Mouse (Mus musculus) hindbrain, embryonic 15.5 days (tissue): ENCODE measurements around the gene Tspan9. TPM values are rescaled to one million over a fixed set of nuclear protein-coding genes. Genes with fewer than 3 reads are reported as not detected.

Source experiments
- ATAC-seq: fragments of 200-750 bp; cut with Nextera tagmentation; 2 replicates; pipeline ENCODE4 v1.8.0; 2017; ENCODE audit warnings: low read depth, moderate number of reproducible peaks, moderate TSS enrichment; ENCODE audit not compliant: low FRiP score
- H3K27ac ChIP-seq: fragments of 300-500 bp; sonication (generic); replicated peaks from 2 replicates; pipeline ENCODE4 v1.5.1; 2015; ENCODE audit warnings: mild to moderate bottlenecking, inconsistent platforms
- H3K27me3 ChIP-seq: fragments of 300-500 bp; sonication (generic); 2 replicates; pipeline ENCODE4 v1.6.1; 2015; ENCODE audit warnings: control low read depth, inconsistent platforms
- H3K36me3 ChIP-seq: fragments of 300-500 bp; sonication (generic); 2 replicates; pipeline ENCODE4 v1.6.1; 2015; ENCODE audit warnings: control low read depth, inconsistent platforms
- H3K4me1 ChIP-seq: fragments of 300-500 bp; sonication (generic); replicated peaks from 2 replicates; pipeline ENCODE4 v1.6.1; 2015; ENCODE audit warnings: control low read depth, inconsistent platforms
- H3K4me2 ChIP-seq: fragments of 300-500 bp; sonication (generic); 2 replicates; pipeline ENCODE4 v1.6.1; 2015; ENCODE audit warnings: moderate library complexity, mild to moderate bottlenecking, inconsistent platforms
- H3K4me3 ChIP-seq: fragments of 300-500 bp; sonication (generic); 2 replicates; pipeline ENCODE4 v1.5.1; 2015; ENCODE audit warnings: mild to moderate bottlenecking, inconsistent platforms
- H3K9ac ChIP-seq: fragments of 300-500 bp; sonication (generic); 2 replicates; pipeline ENCODE4 v1.6.1; 2015; ENCODE audit warnings: inconsistent platforms
- H3K9me3 ChIP-seq: fragments of 300-500 bp; sonication (generic); 2 replicates; pipeline ENCODE4 v1.6.1; 2016; ENCODE audit warnings: control low read depth, inconsistent platforms
- WGBS: fragments of 180-500 bp; shearing (Covaris S2); methylation state at CpG from one replicate; pipeline ENCODE4 v1.1.7; 2015; 5-methylcytosine and 5-hydroxymethylcytosine counted together
- polyA plus RNA-seq: library from polyadenylated mRNA; unstranded; fragments of >200 nt; fragmentation: Nextera tagmentation; extraction: Ambion mirVana; gene quantifications from 2 replicates; pipeline ENCODE4 v1.2.1, GENCODE M21; 2015

Tspan9 gene
- polyA plus RNA-seq, 1 experiment from 2014 or later = 54.4 TPM

- Histone ChIP-seq H3K9ac (no peak overlapping the region), H3K4me3 (no peak overlapping the region), H3K36me3 (no peaks in the 10 kb centered on the region), H3K27me3 (no peaks in the 10 kb centered on the region), H3K27ac (0 out of 2 replicates have a peak overlapping the region, but pooled peaks have one; percentile 23), H3K4me1 (peaks cover 24% of the 10 kb centered on the region), H3K9me3 (no peaks in the 10 kb centered on the region), H3K4me2 (no peak overlapping the region)
- WGBS = 58% methylated on average over 4 of the region's 4 CpGs
- ATAC-seq = no peak
Observed at GRCm38 (mm10) chr6:128130686-128131085, 12.7 kb downstream of the Tspan9 start.

DNA sequence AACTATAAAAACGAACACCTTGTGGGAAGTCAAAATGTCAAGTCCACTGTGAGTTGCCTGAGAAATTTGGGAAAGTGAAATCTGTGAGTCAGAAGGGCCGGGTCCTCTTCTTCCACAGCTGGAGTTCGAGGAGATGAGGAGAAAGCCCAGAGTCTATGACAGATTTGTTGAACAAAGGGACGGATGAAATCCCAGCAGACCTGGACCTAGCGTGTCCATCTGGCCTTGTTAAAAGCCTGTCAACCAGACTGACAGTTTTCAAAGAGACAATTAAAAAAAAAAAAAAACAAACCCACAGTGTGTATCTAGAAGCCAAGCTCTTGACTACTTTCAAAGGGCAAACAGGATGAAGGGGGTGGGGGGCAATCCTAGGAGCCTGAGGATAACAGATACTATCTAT lies 14.0 kb downstream of the Tspan9 start:
- Histone ChIP-seq H3K36me3 (no peaks in the 10 kb centered on the region), H3K9me3 (no peaks in the 10 kb centered on the region), H3K4me3 (no peak overlapping the region), H3K9ac (no peak overlapping the region), H3K27me3 (no peaks in the 10 kb centered on the region), H3K27ac (no peak overlapping the region), H3K4me2 (no peak overlapping the region), H3K4me1 (peaks cover 22% of the 10 kb centered on the region)
- WGBS = 24% methylated on average over 5 of the region's 5 CpGs
- no peak for ATAC-seq

DNA sequence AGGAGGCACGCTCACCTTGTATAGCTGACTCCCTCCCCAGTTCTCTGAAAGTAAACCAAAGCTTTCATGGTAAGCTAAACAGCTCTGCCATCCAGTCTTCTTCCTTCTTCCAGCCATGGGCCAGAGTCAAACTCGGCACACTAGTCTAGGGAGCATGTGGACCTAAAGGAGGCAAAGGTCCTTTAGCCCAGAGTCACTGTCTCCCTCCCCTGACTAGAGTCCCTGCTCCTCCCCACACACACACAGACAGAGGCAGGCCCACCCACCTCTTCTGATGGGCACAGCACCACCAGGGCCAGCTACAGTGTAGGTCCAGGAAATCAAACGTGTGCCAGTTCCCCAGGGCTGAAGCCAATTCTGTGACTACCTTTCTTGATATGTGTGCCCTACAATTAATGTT lies 16.1 kb downstream of the Tspan9 start:
- H3K4me2 ChIP-seq = no peak overlapping the region
- H3K9ac ChIP-seq = no peak overlapping the region
- no peaks in the 10 kb centered on the region for H3K27me3 ChIP-seq
- WGBS = 86% methylated on average over 3 of the region's 3 CpGs
- no peak for ATAC-seq
- no peak overlapping the region for H3K4me3 ChIP-seq
- no peaks in the 10 kb centered on the region for H3K9me3 ChIP-seq
- no peak overlapping the region for H3K27ac ChIP-seq
- peaks cover 14% of the 10 kb centered on the region for H3K4me1 ChIP-seq
- no peaks in the 10 kb centered on the region for H3K36me3 ChIP-seq

DNA sequence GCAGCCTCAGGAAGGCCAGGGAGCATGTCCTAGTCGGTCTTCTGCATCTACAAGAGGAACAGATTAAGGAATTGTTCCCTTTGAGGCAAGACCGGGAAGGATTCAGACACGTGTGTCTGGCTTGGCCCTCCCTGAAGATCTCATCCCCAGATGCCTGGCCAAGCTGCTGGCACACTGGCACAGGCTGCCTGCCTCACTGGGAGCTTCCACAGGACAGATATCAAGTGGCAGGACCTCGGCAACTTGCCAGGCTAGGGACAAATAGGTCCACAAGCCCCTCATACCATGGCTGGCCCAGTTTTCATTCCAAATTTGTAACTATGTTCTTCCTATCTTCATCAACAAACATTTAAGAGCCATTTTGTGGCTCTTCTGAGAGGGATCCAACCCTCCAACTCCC lies 16.5 kb downstream of the Tspan9 start:
- Histone ChIP-seq H3K4me3 (no peak overlapping the region), H3K27me3 (no peaks in the 10 kb centered on the region), H3K27ac (no peak overlapping the region), H3K36me3 (no peaks in the 10 kb centered on the region), H3K9me3 (no peaks in the 10 kb centered on the region), H3K9ac (no peak overlapping the region), H3K4me2 (no peak overlapping the region), H3K4me1 (peaks cover 17% of the 10 kb centered on the region; the same call in 1 of the 2 replicates)
- 47% methylated on average over 4 of the region's 4 CpGs for WGBS
- ATAC-seq = no peak

DNA sequence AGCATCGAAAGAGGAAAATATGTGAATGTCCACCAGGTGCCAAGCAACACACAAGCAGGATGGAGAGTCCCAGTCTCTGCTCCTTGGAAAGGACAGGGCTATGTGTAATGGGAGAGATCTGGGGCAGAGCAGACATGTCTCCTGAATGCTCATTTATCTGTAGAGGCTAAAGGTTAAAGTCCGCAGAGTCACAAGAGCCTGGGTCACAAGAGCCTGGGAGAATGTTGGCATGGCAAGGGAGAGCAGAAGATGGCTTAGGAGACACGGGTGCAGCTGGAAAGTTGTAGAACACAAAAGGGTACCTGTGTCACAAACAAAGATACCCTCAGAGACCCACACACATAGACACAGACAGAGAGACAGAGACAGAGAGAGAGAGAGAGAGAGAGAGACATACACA lies 17.9 kb downstream of the Tspan9 start:
- Histone ChIP-seq H3K27ac (no peak overlapping the region), H3K9me3 (no peaks in the 10 kb centered on the region), H3K4me3 (no peak overlapping the region), H3K9ac (no peak overlapping the region), H3K36me3 (no peaks in the 10 kb centered on the region), H3K4me1 (peaks cover 16% of the 10 kb centered on the region; the same call in 1 of the 2 replicates), H3K4me2 (no peak overlapping the region), H3K27me3 (no peaks in the 10 kb centered on the region)
- WGBS = 83% methylated on average over 3 of the region's 3 CpGs
- ATAC-seq = no peak

- no peak overlapping the region for H3K27ac ChIP-seq
- ATAC-seq = no peak
- H3K36me3 ChIP-seq = no peaks in the 10 kb centered on the region
- H3K4me3 ChIP-seq = no peak overlapping the region
- WGBS = 82% methylated on average over 10 of the region's 10 CpGs
- H3K9ac ChIP-seq = no peak overlapping the region
- H3K4me2 ChIP-seq = no peak overlapping the region
- H3K27me3 ChIP-seq = no peaks in the 10 kb centered on the region
- peaks cover 11% of the 10 kb centered on the region; the same call in 1 of the 2 replicates for H3K4me1 ChIP-seq
- no peaks in the 10 kb centered on the region for H3K9me3 ChIP-seq
Observed at GRCm38 (mm10) chr6:128124222-128124971, 19.0 kb downstream of the Tspan9 start.

- no peak for ATAC-seq
- no peaks in the 10 kb centered on the region for H3K36me3 ChIP-seq
- no peak overlapping the region for H3K27ac ChIP-seq
- H3K4me3 ChIP-seq = no peak overlapping the region
- H3K9me3 ChIP-seq = no peaks in the 10 kb centered on the region
- H3K4me1 ChIP-seq = 0 out of 2 replicates have a peak, but pooled peaks cover 6% of the 10 kb centered on the region
- 74% methylated on average over 5 of the region's 5 CpGs for WGBS
- no peak overlapping the region for H3K4me2 ChIP-seq
- no peak overlapping the region for H3K9ac ChIP-seq
- no peaks in the 10 kb centered on the region for H3K27me3 ChIP-seq
Observed at GRCm38 (mm10) chr6:128122127-128122526, 21.3 kb downstream of the Tspan9 start.

- H3K36me3 ChIP-seq = no peaks in the 10 kb centered on the region
- 87% methylated on average over 5 of the region's 5 CpGs for WGBS
- no peaks in the 10 kb centered on the region for H3K9me3 ChIP-seq
- no peak overlapping the region for H3K9ac ChIP-seq
- H3K4me3 ChIP-seq = no peak overlapping the region
- no peak overlapping the region for H3K4me2 ChIP-seq
- no peak for ATAC-seq
- H3K4me1 ChIP-seq = 0 out of 2 replicates have a peak, but pooled peaks cover 10% of the 10 kb centered on the region
- H3K27me3 ChIP-seq = no peaks in the 10 kb centered on the region
- no peak overlapping the region for H3K27ac ChIP-seq
Observed at GRCm38 (mm10) chr6:128121691-128122090, 21.7 kb downstream of the Tspan9 start.

- H3K9me3 ChIP-seq = no peaks in the 10 kb centered on the region
- H3K36me3 ChIP-seq = no peaks in the 10 kb centered on the region
- no peak overlapping the region for H3K4me2 ChIP-seq
- H3K27ac ChIP-seq = no peak overlapping the region
- WGBS = 63% methylated on average over 12 of the region's 12 CpGs
- no peak for ATAC-seq
- no peak overlapping the region for H3K9ac ChIP-seq
- H3K27me3 ChIP-seq = no peaks in the 10 kb centered on the region
- H3K4me1 ChIP-seq = 0 out of 2 replicates have a peak, but pooled peaks cover 15% of the 10 kb centered on the region
- H3K4me3 ChIP-seq = no peak overlapping the region
Observed at GRCm38 (mm10) chr6:128120806-128121205, 22.6 kb downstream of the Tspan9 start.

GRCm38 (mm10) chr6:128118670-128119230 lies 24.6 kb downstream of the Tspan9 start:
- Histone ChIP-seq H3K27ac (no peak overlapping the region), H3K36me3 (no peaks in the 10 kb centered on the region), H3K4me3 (no peak overlapping the region), H3K9me3 (no peaks in the 10 kb centered on the region), H3K27me3 (no peaks in the 10 kb centered on the region), H3K9ac (no peak overlapping the region), H3K4me2 (no peak overlapping the region), H3K4me1 (peaks cover 26% of the 10 kb centered on the region)
- ATAC-seq = no peak
- 92% methylated on average over 7 of the region's 7 CpGs for WGBS

DNA sequence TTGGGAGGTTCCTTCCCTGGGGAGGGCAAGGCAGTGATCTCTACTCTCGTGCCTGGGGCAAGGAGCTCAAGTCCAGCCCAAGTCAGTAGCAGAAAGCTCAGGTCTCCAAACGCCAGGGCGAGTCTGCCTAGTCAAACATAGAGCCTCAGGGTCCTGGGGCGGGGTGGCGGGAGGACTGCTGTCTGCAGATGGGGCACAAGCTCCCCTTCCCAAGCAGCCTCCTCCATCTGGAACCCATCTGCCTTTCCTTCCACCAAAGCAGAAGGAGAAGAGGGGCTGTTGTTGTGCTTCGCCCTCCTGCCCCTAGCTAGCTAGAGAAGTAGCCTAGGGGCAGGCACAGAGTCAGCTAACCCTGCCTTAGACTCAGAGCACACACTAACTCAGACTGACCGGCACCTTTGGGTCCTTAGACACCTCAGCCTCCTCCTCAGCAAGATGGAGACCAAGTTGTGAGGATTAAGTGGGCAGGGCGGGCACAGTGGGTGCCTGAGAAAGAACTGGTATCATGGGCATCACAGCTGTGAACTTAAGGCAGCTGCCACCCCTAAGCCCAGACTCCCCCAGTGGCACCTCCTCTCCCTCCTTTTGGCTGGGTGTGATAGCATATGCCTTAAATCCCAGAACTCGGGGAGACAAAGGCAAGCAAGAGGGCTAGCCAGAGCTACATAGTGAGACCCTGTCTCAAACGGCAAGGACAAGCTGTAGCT lies 26.4 kb downstream of the Tspan9 start:
- Histone ChIP-seq H3K4me3 (no peak overlapping the region), H3K9me3 (no peaks in the 10 kb centered on the region), H3K9ac (no peak overlapping the region), H3K27me3 (no peaks in the 10 kb centered on the region), H3K27ac (no peak overlapping the region), H3K4me1 (peaks cover 41% of the 10 kb centered on the region), H3K36me3 (no peaks in the 10 kb centered on the region), H3K4me2 (no peak overlapping the region)
- no peak for ATAC-seq
- WGBS = 67% methylated on average over 10 of the region's 10 CpGs

DNA sequence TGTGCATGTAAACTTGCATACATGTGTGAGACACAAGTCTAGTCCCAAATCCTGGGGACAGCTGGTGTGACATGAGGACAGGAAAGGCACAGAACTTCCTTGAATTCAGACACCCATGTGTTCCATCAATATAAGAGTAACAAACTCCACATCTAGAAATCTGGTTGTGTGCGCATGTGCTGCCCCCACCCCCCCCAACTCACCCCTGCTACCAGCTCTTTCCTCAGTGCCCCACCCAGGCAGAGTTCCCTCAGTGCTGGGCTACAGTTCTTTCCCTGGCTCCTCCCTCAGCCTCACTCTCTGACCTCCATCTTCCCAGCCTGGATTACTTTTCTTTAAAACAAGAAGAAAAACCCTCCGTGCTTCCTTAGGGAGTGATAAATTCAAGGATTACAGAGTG lies 27.1 kb downstream of the Tspan9 start:
- no peaks in the 10 kb centered on the region for H3K9me3 ChIP-seq
- H3K36me3 ChIP-seq = no peaks in the 10 kb centered on the region
- H3K27ac ChIP-seq = no peak overlapping the region
- WGBS = 70% methylated on average over 2 of the region's 2 CpGs
- no peak overlapping the region for H3K9ac ChIP-seq
- no peak overlapping the region for H3K4me2 ChIP-seq
- no peak for ATAC-seq
- H3K4me1 ChIP-seq = peaks cover 47% of the 10 kb centered on the region
- no peak overlapping the region for H3K4me3 ChIP-seq
- H3K27me3 ChIP-seq = no peaks in the 10 kb centered on the region
